Mouse (Mus musculus): ENCODE data around the gene Tmem69. TPM values are rescaled to one million over a fixed set of nuclear protein-coding genes. Genes with fewer than 3 reads are reported as not detected.

Gene Tmem69
- total RNA-seq, 2 experiments from 2014 or later = 8.6 to 9.5 TPM

Other genes starting within 250 kb of the Tmem69 start
- gene Mast2, start 91.8 kb downstream of the Tmem69 start, total RNA-seq (2021) = 100 to 1,000 TPM; 108 to 112 TPM
- gene Ipp, start 48.4 kb downstream of the Tmem69 start, total RNA-seq (2021) = 10 to 100 TPM; 18.4 to 19.2 TPM
- gene Gpbp1l1, start 1.7 kb upstream of the Tmem69 start, total RNA-seq (2021) = 10 to 100 TPM; 40.5 to 47.2 TPM
- gene Ccdc17, start 40.7 kb upstream of the Tmem69 start, total RNA-seq (2021) = 1 to 10 TPM; 3.9 to 6.1 TPM
- gene Nasp, start 72.0 kb upstream of the Tmem69 start, total RNA-seq (2021) = 10 to 100 TPM; 24.4 to 30.2 TPM
- 100 to 1,000 TPM; 419 to 426 TPM for gene Akr1a1, start 95.7 kb upstream of the Tmem69 start, total RNA-seq (2021)
- 100 to 1,000 TPM; 145 to 162 TPM for gene Prdx1, start 129.6 kb upstream of the Tmem69 start, total RNA-seq (2021)
- 10 to 100 TPM; 16.1 to 17.5 TPM for gene Mmachc, start 152.5 kb upstream of the Tmem69 start, total RNA-seq (2021)
- 1 to 10 TPM; 5.5 to 6.2 TPM for gene Ccdc163, start 152.6 kb upstream of the Tmem69 start, total RNA-seq (2021)
- gene Tesk2, start 165.0 kb upstream of the Tmem69 start, total RNA-seq (2021) = 1 to 10 TPM; 3.6 to 4.5 TPM